ENCODE assay signal across 23 mouse cellular contexts in the genomic region with DNA sequence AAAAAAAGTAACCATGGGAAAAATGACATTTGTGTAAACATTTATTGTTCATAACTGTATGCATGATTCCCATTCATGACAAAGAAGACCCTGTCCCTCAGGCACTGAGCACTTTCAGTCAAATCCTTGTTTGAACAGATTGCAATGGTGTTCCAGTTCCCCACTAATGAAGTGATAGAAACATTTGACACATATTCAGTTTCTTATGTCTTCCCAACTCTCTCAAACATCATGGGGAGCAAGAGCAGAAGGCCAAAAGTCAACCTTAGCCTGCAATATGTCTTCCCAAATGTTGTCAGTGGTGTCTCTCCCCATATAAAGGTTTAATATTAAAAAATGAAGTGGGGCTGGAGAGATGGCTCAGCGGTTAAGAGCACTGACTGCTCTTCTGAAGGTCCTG. TPM values are rescaled to one million over a fixed set of nuclear protein-coding genes. Genes with fewer than 3 reads are reported as not detected.
"Had no signal": no experiment of that assay in that cellular context is flagged by ENCODE, and none has a peak within 500 bp of the region (broad histone marks: within the 10 kb centered on the region; RNA-seq: fewer than 3 reads in every experiment).

No protein-coding gene starts in this region.

- DNase-seq: lung, adult 18-20 months; lung, postnatal 14 days; midbrain, embryonic 14.5 days; retina, postnatal 1 day; right cerebral cortex, adult 18-20 months; right cerebral cortex, postnatal 25 days; right cerebral cortex, postnatal 4 days; spleen, adult 18-20 months; thymus, adult 18-20 months; thymus, postnatal 14 days; thymus, postnatal 36 days had no signal

- ATAC-seq: liver, embryonic 12.5 days; midbrain, embryonic 16.5 days had no signal

- H3K4me1 ChIP-seq: liver, embryonic 12.5 days; lung, embryonic 15.5 days; midbrain, embryonic 10.5 days; midbrain, embryonic 12.5 days; neural tube, embryonic 13.5 days; neural tube, embryonic 15.5 days had no signal

- H3K9ac ChIP-seq: liver, embryonic 12.5 days; liver, embryonic 14.5 days; lung, embryonic 15.5 days; midbrain, embryonic 12.5 days; neural tube, embryonic 13.5 days; neural tube, embryonic 15.5 days had no signal

- H3K4me2 ChIP-seq: liver, embryonic 12.5 days; lung, embryonic 15.5 days; midbrain, embryonic 12.5 days; neural tube, embryonic 13.5 days; neural tube, embryonic 15.5 days had no signal

- H3K9me3 ChIP-seq: liver, embryonic 12.5 days; lung, embryonic 15.5 days; midbrain, embryonic 10.5 days; midbrain, embryonic 12.5 days; neural tube, embryonic 13.5 days; neural tube, embryonic 15.5 days had no signal

- H3K4me3 ChIP-seq: liver, embryonic 12.5 days; lung, embryonic 15.5 days; midbrain, embryonic 10.5 days; midbrain, embryonic 12.5 days; myocyte; neural tube, embryonic 13.5 days; neural tube, embryonic 15.5 days had no signal

- H3K27ac ChIP-seq: liver, embryonic 12.5 days; liver, embryonic 14.5 days; lung, embryonic 15.5 days; midbrain, embryonic 10.5 days; midbrain, embryonic 12.5 days; neural tube, embryonic 13.5 days; neural tube, embryonic 15.5 days had no signal

- H3K27me3 ChIP-seq: midbrain, embryonic 12.5 days; neural tube, embryonic 13.5 days; neural tube, embryonic 15.5 days had no signal

- H3K36me3 ChIP-seq: liver, embryonic 12.5 days; lung, embryonic 15.5 days; midbrain, embryonic 10.5 days; midbrain, embryonic 12.5 days; neural tube, embryonic 13.5 days; neural tube, embryonic 15.5 days had no signal

RNA-seq across cellular contexts. Expression of gene Slc15a1, which starts 19.3 kb away (rescaled TPM):
- total RNA-seq: megakaryocyte, adult 5-6 weeks had no signal
- polyA plus RNA-seq: liver, embryonic 12.5 days; liver, embryonic 14.5 days; midbrain, embryonic 10.5 days; midbrain, embryonic 12.5 days; midbrain, embryonic 14.5 days; midbrain, embryonic 16.5 days; myocyte; neural tube, embryonic 11.5 days; neural tube, embryonic 13.5 days; neural tube, embryonic 15.5 days; stomach, embryonic 14.5 days had no signal
